Mouse (Mus musculus) midbrain, embryonic 12.5 days (tissue): ENCODE measurements at regions not wholly inside any gene's neighbourhood (a gene's known extent, or its start where the extent isn't known, plus 50 kb on each side); places are given as distances from the start of the nearest gene placed in this dataset.

Experiments used
- ATAC-seq: fragments of 200-750 bp; cut with Nextera tagmentation; 2 replicates; pipeline ENCODE4 v1.8.0; 2017; ENCODE audit warnings: low read depth, moderate TSS enrichment, moderate library complexity; ENCODE audit not compliant: low FRiP score
- H3K27ac ChIP-seq: fragments of 300-500 bp; sonication (generic); replicated peaks from 2 replicates; pipeline ENCODE4 v1.5.1; 2016; ENCODE audit warnings: mild to moderate bottlenecking
- H3K27me3 ChIP-seq: fragments of 300-500 bp; sonication (generic); 2 replicates; pipeline ENCODE4 v1.6.1; 2016; ENCODE audit warnings: mild to moderate bottlenecking
- H3K36me3 ChIP-seq: fragments of 300-500 bp; sonication (generic); 2 replicates; pipeline ENCODE4 v1.6.1; 2016
- H3K4me1 ChIP-seq: fragments of 300-500 bp; sonication (generic); 2 replicates; pipeline ENCODE4 v1.6.1; 2016
- H3K4me2 ChIP-seq: fragments of 300-500 bp; sonication (generic); replicated peaks from 2 replicates; pipeline ENCODE4 v1.6.1; 2016; ENCODE audit warnings: mild to moderate bottlenecking, moderate library complexity
- H3K4me3 ChIP-seq: fragments of 300-500 bp; sonication (generic); 2 replicates; pipeline ENCODE4 v1.5.1; 2016; ENCODE audit warnings: mild to moderate bottlenecking
- H3K9ac ChIP-seq: fragments of 300-500 bp; sonication (generic); replicated peaks from 2 replicates; pipeline ENCODE4 v1.6.1; 2016; ENCODE audit warnings: mild to moderate bottlenecking, moderate library complexity
- H3K9me3 ChIP-seq: fragments of 300-500 bp; sonication (generic); 2 replicates; pipeline ENCODE4 v1.6.1; 2016; ENCODE audit warnings: mild to moderate bottlenecking
- WGBS: fragments of 180-500 bp; shearing (Covaris S2); methylation state at CpG from one replicate; pipeline ENCODE4 v1.1.7; 2016; 5-methylcytosine and 5-hydroxymethylcytosine counted together

DNA sequence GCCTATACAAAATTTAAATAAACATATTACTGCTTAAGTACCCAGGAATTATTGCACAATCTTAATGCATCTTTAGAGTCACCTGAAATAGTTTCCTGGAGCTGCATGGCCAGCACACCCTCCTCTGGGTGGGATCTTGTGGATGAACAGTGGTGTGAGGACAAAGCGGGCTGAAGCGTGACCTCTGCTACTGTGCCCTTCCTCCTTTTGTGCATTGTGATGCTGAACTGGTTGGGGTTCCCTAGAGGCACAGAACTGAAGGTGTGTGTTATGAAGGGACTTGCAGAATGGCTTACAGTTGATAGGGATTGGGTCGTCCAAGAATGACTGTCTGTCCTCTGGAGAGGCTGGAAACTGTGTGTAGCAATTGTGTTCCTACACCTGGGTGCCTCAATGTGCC lies 547.7 kb downstream of the Dok5 start:
- Histone ChIP-seq H3K36me3 (no peaks in the 10 kb centered on the region), H3K4me3 (no peak overlapping the region), H3K4me2 (no peak overlapping the region), H3K9ac (no peak overlapping the region), H3K27me3 (no peaks in the 10 kb centered on the region), H3K4me1 (no peaks in the 10 kb centered on the region), H3K9me3 (peaks cover 8% of the 10 kb centered on the region; the same call in 1 of the 2 replicates), H3K27ac (no peak overlapping the region)
- 79% methylated on average over 3 of the region's 3 CpGs for WGBS
- no peak for ATAC-seq

DNA sequence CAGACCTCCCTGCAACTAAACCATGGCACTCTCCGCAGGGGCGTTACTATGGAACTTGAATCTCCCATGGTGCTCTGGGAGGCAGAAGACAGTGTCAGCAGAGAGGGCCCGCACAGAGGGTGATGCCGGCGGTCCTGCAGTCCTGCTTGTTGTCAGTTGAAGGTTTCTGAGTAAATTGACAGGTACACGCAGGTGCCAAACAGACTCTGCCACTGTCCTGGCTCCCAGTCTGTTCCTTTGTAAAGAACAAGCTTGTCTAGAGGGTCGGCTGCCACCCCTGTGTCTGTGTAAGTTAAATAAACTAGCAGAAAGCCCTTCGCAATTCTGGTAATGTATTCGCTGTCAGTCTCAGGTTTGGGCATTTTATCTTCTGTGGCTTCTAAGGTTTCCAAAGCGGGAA lies 521.6 kb downstream of the Dok5 start:
- no peaks in the 10 kb centered on the region for H3K4me1 ChIP-seq
- H3K9ac ChIP-seq: no peak overlapping the region
- ATAC-seq: no peak
- H3K27me3 ChIP-seq: no peaks in the 10 kb centered on the region
- no peak overlapping the region for H3K27ac ChIP-seq
- H3K36me3 ChIP-seq: no peaks in the 10 kb centered on the region
- H3K4me2 ChIP-seq: no peak overlapping the region
- WGBS: 55% methylated on average over 10 of the region's 10 CpGs
- H3K4me3 ChIP-seq: no peak overlapping the region
- no peaks in the 10 kb centered on the region for H3K9me3 ChIP-seq

DNA sequence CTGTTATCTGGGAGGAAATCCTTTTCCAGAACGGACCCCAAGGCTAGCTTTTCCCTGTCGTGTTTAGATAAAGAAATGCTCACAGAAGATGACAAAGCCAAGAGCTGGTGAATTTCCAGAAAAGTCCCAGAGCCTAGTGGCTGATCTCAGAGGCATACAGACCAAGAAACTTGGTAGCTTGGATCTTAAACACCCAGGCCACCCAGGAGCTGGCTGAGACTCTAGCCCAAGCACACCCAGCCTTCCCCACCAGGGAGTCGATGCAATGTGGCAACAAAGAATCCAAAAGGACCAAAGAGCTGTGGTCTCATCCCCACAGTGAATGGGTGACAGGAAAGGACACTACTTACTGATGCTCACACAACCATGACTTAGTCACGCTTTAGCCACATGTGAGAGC lies 513.8 kb downstream of the Dok5 start:
- Histone ChIP-seq H3K9me3 (no peaks in the 10 kb centered on the region), H3K27ac (no peak overlapping the region), H3K9ac (no peak overlapping the region), H3K4me2 (no peak overlapping the region), H3K4me1 (no peaks in the 10 kb centered on the region), H3K27me3 (no peaks in the 10 kb centered on the region), H3K36me3 (no peaks in the 10 kb centered on the region), H3K4me3 (no peak overlapping the region)
- WGBS: 77% methylated on average over 4 of the region's 4 CpGs
- no peak for ATAC-seq

DNA sequence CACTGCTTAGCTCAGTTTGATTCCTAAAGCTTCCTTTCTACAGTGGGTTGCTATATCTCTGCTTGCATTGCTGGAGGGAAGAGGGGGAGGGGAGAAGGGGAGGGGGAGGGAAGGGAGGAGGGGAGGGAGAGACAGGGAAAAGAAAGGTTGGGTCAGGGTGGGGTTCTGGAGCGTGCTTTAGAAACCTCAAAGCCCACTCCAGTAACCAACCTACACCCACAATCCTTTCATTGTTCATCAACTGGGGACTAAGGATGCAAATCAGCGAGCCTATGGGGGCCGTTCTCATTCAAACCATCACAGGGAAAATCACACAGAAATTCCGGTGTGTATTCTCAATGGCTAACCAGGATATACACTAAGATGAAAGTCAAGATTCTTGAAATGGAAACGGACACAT lies 510.7 kb downstream of the Dok5 start:
- Histone ChIP-seq H3K27me3 (no peaks in the 10 kb centered on the region), H3K36me3 (no peaks in the 10 kb centered on the region), H3K4me1 (no peaks in the 10 kb centered on the region), H3K27ac (no peak overlapping the region), H3K4me2 (no peak overlapping the region), H3K9me3 (no peaks in the 10 kb centered on the region), H3K9ac (no peak overlapping the region), H3K4me3 (no peak overlapping the region)
- WGBS: 74% methylated on average over 5 of the region's 5 CpGs
- ATAC-seq: no peak

DNA sequence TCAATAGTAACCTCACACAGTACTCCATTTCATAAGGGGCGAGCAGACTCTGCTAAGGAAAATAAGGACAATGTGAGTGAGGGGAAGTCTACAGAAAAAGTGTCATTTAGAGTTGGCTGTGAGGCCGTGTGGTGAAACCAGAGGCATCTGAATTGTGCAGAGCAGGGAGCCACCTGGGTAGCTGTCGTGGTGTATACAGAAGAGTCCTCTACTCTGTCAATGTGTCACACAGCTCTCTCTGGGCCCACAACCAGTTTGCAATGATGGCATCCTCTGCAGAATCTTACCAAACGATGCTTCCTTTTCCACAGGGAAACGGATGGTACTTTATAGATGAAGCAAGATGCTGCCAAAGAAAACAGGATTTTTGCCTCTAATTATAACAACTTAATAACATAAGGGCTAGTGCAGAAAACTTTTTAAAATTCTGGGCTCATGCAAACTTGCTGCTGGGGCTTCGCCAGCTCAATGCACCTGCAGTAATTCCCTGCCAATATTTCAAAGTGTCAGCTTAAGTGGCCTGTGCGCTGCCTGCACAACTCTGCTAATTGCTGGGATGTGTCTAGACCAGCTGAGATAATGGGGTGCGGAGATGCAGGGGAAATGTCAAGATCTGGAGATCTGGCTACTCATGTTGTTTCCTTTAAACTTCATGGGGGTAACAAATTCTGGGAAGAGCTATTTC lies 505.8 kb downstream of the Dok5 start:
- Histone ChIP-seq H3K4me1 (no peaks in the 10 kb centered on the region), H3K4me3 (no peak overlapping the region), H3K4me2 (no peak overlapping the region), H3K27me3 (no peaks in the 10 kb centered on the region), H3K9me3 (no peaks in the 10 kb centered on the region), H3K36me3 (no peaks in the 10 kb centered on the region), H3K27ac (no peak overlapping the region), H3K9ac (no peak overlapping the region)
- no peak for ATAC-seq
- WGBS: 79% methylated on average over 8 of the region's 8 CpGs

DNA sequence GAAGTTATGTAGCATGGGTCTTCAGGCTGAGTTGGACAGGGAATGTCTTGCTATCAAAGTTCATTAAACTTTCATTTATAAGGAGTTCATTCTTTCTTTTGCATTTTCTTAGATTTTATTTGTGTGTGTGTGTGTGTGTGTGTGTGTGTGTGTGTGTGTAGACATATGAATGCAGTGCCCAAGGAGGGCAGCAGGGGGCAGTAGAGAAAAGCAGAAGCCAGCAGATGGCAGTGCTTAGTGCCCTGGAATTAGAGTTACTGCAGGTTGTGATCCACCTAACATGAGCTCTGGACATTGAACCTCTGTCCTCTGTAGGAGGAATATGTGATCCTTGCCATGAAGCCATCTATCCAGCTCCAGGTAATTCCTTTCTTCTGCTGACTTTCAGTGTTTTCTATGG lies 501.2 kb downstream of the Dok5 start:
- no peak overlapping the region for H3K9ac ChIP-seq

DNA sequence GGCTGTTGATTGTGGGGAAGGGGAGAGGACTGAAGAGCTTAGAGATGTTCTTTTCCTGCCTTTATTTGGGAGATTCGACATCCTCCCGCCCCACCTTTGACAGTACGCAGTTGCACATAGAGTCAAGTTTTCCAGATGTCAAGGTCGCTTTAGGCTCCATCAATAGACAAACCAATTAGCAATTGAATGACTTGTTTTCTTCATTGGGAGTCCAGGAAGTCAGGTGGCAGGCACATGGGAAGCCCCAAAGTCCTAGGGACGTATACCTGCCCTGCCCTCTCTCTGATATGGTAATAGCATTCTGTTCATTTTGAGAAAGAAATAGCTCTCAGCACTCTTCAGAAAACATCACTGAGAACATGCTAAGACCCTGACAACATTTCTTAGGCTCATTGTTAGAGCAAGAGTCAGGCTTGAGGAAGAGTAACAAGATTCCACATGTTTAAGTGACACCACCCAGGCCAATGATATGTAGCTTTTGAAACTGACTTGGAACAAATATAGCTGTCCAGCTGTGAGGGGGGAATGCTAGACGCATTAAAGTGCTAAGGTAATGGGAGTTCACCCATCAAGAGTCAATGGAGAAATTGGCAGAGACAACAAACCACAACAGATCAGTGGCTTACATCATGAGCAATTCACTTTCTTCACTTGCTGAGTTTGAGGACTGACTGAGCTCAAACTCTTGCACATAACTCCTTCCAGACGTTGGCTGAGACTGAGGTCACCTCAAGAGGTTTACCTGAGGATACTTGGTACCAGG lies 499.9 kb downstream of the Dok5 start:
- Histone ChIP-seq H3K4me2 (no peak overlapping the region), H3K27ac (no peak overlapping the region), H3K4me1 (0 out of 2 replicates have a peak, but pooled peaks cover 3% of the 10 kb centered on the region), H3K9me3 (no peaks in the 10 kb centered on the region), H3K4me3 (no peak overlapping the region), H3K9ac (no peak overlapping the region), H3K36me3 (no peaks in the 10 kb centered on the region), H3K27me3 (no peaks in the 10 kb centered on the region)
- 79% methylated on average over 7 of the region's 7 CpGs for whole genome bisulfite sequencing
- no peak for ATAC-seq

More for the DNA sequence above, 501.2 kb downstream of the Dok5 start:
- Histone ChIP-seq H3K27ac (no peak overlapping the region), H3K4me2 (no peak overlapping the region), H3K4me3 (no peak overlapping the region), H3K4me1 (0 out of 2 replicates have a peak, but pooled peaks cover 3% of the 10 kb centered on the region), H3K27me3 (no peaks in the 10 kb centered on the region), H3K36me3 (no peaks in the 10 kb centered on the region), H3K9me3 (no peaks in the 10 kb centered on the region)
- no peak for ATAC-seq

DNA sequence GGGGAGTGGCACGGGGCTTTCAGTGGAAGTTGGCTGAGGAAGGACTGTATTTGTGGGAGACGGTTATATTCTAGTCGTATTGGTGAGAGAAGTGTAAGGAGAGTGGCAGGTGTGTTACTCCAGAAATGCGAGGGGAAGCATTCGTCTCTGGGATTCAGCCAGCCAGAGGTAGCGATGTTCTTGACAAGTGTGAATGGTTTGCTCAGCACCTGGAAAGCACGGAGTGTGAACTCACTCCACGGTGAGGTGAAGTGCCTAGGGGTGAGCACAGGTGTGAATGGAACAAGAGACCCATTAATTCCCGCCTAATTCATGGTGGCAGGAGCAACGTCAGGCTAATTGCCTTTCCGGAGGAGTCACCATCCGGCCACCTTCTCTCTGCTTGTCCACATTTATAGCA lies 498.9 kb downstream of the Dok5 start:
- 87% methylated on average over 12 of the region's 12 CpGs for WGBS
- Histone ChIP-seq H3K4me1 (0 out of 2 replicates have a peak, but pooled peaks cover 3% of the 10 kb centered on the region), H3K27ac (no peak overlapping the region), H3K4me2 (no peak overlapping the region), H3K9ac (no peak overlapping the region), H3K4me3 (no peak overlapping the region), H3K27me3 (no peaks in the 10 kb centered on the region), H3K36me3 (no peaks in the 10 kb centered on the region), H3K9me3 (no peaks in the 10 kb centered on the region)
- no peak for ATAC-seq

DNA sequence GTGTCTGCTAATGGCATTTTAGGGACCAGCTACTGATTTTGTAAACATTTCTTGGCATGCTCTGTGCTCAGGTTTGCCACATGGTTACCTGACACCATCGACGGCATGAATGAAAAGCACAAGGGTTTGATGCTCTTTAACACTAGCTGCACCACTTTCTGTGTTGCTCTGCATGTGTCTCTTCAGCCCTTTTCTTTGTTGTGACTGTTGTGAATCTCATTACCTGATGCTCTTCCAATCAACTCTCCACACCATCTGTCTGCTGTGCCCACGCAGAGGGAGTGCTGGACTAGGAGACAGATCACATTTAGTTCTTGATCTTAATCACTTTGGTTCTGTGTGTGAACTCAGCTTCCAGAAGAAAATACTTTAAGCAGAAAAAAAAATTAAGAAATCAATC lies 496.6 kb downstream of the Dok5 start:
- H3K27me3 ChIP-seq: no peaks in the 10 kb centered on the region
- no peak for ATAC-seq
- 50% methylated on average over 3 of the region's 3 CpGs for WGBS

DNA sequence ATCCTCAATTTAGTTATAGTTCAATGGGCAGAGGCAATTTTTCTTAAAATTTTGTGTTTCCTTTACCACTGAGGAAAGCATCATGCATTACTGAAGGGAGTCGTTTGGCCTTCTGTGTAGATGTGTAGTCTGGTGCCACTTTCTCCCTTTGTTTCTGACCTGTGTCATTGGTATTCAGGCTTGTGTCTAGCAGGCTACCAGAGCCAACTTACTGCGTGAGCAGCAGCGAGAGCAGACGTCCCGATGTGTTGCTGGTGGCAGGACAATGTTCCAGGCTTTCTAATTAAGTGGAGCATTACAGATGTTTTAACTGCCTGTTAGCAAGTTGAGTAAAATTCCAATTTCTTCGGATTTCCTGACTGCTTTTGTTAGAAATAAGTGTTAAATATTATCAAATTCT lies 482.2 kb downstream of the Dok5 start:
- Histone ChIP-seq H3K9ac (no peak overlapping the region), H3K27me3 (no peaks in the 10 kb centered on the region), H3K4me1 (no peaks in the 10 kb centered on the region), H3K27ac (no peak overlapping the region), H3K4me3 (no peak overlapping the region), H3K36me3 (no peaks in the 10 kb centered on the region), H3K9me3 (no peaks in the 10 kb centered on the region), H3K4me2 (no peak overlapping the region)
- 72% methylated on average over 6 of the region's 6 CpGs for WGBS
- no peak for ATAC-seq

More for the DNA sequence above, 496.6 kb downstream of the Dok5 start:
- Histone ChIP-seq H3K27ac (no peak overlapping the region), H3K9me3 (no peaks in the 10 kb centered on the region), H3K36me3 (no peaks in the 10 kb centered on the region), H3K4me3 (no peak overlapping the region), H3K4me2 (no peak overlapping the region), H3K4me1 (0 out of 2 replicates have a peak, but pooled peaks cover 3% of the 10 kb centered on the region), H3K9ac (no peak overlapping the region)

DNA sequence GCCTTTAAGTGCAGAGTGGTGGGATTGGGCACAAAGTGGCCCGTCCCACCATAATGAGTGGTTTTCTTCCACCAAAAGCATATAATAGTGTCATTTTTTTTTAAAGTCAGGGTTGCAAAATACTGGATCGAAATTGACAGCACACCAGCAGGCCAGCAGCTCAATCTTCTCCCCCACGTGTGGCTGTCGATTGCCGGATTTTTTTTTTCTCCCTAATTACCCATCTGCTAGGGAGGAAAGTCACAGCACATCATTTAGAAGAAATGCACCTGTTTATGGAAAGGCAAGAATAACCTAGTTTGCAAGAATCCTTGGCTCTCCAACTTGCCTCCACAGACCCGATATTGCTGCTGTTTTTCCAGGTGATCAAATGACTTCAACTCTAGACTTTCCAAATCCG lies 464.9 kb downstream of the Dok5 start:
- Histone ChIP-seq H3K9me3 (peaks cover 13% of the 10 kb centered on the region; the same call in 1 of the 2 replicates), H3K27ac (no peak overlapping the region), H3K4me3 (no peak overlapping the region), H3K4me2 (no peak overlapping the region), H3K27me3 (no peaks in the 10 kb centered on the region), H3K9ac (no peak overlapping the region), H3K36me3 (no peaks in the 10 kb centered on the region), H3K4me1 (peaks cover 4% of the 10 kb centered on the region; the same call in 1 of the 2 replicates)
- WGBS: 88% methylated on average over 7 of the region's 7 CpGs
- no peak for ATAC-seq

DNA sequence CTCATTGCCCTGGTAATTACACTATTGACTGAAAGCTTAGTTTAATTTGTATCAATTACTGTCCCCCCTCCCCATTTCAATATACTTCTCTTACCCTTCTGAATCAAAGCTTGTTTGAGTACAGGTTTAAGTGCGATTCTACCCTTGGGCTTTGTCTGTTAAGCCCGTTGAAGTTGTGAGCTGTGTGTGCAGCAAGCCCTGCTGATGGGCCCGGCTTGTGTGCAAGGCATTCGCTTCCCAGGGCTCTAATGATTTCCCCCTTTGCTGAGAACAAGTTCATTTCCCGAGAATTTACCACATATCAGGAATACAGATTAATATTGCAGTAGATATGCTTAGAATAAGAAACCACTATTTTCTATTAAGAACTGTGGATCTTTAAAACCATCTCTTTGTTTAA lies 460.6 kb downstream of the Dok5 start:
- no peak overlapping the region for H3K4me3 ChIP-seq
- no peak for ATAC-seq
- H3K36me3 ChIP-seq: no peaks in the 10 kb centered on the region
- peaks cover 13% of the 10 kb centered on the region; the same call in 1 of the 2 replicates for H3K9me3 ChIP-seq
- peaks cover 4% of the 10 kb centered on the region; the same call in 1 of the 2 replicates for H3K4me1 ChIP-seq
- H3K27ac ChIP-seq: no peak overlapping the region
- 38% methylated on average over 5 of the region's 5 CpGs for WGBS
- no peak overlapping the region for H3K9ac ChIP-seq
- no peaks in the 10 kb centered on the region for H3K27me3 ChIP-seq
- no peak overlapping the region for H3K4me2 ChIP-seq
